Mouse (Mus musculus): Measurements from ENCODE around the gene Ttc7b.

Ttc7b gene

DNA sequence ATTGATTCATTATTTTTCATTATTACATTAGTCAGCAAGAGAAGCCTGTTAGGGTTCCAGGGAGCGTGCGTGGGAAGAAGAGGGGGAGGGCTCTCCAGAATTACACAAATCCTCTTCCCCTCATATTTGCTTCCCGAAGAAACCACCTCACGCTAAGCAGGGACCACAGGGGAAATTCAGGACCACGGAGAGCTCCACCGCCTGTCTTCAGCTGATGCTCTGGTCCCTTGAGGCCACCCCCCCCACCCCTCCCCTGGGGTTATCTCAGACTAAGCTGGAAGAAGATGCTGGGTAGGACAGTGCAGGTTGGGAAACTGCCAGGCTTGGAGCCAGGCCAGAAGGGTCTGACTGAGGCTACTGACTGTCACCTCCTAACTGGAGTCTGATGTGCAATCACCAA is 252.6 kb downstream of the Ttc7b start:
- DNase-seq (ENCODE audit: low spot score), result peak; percentile 27

GRCm38 (mm10) chr12:100265546-100266309 is 254.9 kb downstream of the Ttc7b start:
- peak; percentile 49 for DNase-seq (ENCODE audit: low spot score)

- DNase-seq (ENCODE audit: low spot score), result no peak
Observed at GRCm38 (mm10) chr12:100264941-100265340, 255.7 kb downstream of the Ttc7b start.

DNA sequence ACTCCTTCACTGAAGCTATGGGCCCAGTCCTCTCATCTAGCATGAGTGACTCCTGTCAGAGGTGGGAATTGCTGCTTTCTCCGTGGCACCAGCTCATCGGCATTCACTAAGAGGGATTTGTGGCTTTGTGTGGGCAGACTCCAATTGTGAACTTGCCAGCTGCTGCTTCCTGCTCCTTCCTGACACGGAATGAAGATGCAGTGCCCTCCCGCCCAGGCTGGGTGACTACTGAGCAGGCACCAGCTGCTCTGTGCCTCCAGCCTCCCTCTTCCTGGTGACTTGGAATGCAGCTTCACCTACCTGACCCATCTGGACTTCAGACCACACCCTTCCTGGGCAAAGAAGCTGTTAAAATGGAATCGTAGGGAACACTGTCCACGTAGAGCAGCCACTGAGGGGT is 257.8 kb downstream of the Ttc7b start:
- DNase-seq (ENCODE audit: low spot score), result no peak

DNA sequence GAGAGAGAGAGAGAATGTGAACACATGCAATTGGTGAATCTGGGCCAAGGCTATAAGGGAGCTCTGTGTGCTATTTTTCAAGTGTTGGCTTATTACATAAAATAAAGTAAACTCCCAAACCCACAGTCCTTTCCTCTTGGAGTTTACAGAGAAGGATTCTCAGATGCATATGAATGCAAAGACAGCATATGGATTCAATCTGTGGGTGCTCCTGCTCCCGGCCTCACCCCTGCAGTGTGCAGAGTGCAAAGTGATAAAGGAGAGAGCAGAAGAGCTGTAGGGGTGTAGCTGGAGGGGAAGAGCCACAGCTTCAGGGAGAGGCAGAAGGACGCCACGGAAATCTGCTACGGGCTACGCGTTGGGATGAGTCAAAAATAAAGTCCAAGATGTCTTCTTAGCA is 258.9 kb downstream of the Ttc7b start:
- no peak for DNase-seq (ENCODE audit: low spot score)

- no peak for DNase-seq (ENCODE audit: low spot score)
Observed at GRCm38 (mm10) chr12:100260151-100260550, 260.5 kb downstream of the Ttc7b start.

- no peak for DNase-seq (ENCODE audit: low spot score)
Observed at GRCm38 (mm10) chr12:100257779-100258178, 262.8 kb downstream of the Ttc7b start.

- DNase-seq (ENCODE audit: low spot score), result no peak
Observed at GRCm38 (mm10) chr12:100255441-100255949, 265.1 kb downstream of the Ttc7b start.

DNA sequence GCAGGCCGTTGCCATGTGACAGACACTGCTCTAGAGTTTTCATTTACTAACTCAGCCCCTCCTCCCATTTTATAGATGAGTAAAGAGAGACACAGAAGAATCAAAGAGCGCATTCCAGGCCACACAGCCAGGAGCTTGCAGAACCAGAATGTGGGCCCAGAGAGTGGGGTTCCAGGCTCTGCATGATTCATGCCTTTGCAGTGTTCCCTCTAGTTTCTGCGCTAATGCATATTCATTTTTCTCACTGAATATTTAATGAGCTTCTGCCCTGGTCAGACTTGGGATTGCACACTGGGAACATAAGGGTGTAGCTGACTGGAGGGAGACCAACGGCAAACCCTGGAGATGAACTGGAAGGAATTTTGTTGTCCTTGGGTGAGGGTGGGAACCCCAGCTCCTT is 266.2 kb downstream of the Ttc7b start:
- DNase-seq (ENCODE audit: low spot score), result no peak
